ENCODE assay signal across 21 mouse cellular contexts in the genomic region with DNA sequence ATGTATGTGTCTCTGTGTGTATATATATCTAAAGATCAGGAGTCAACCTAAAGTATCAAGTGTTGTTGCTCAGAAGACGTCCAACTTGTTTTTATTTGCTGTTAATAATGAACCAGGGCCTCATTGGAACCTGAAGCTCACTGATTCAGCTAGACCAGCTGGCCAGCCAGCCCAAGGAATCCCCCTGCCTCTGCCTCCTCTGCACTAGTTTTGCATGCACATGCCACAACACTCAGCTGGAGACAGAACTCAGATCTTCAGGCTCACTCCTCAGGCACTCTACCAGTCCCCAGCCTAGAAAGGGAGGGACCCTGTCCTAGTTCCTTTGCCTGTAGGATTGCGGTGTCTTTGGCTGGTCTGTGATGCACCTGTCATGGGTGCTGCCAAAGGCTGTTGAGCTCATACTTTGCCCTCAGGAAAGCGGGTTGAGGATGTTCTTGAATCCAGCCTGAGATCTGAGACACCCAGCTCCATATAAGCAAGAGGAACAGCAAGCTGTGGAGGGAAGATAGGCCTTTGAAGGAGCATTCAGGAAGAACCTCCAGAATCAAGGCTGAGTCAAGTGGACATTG.
"Had no signal": no experiment of that assay in that cellular context is flagged by ENCODE, and none has a peak within 500 bp of the region (broad histone marks: within the 10 kb centered on the region; RNA-seq: fewer than 3 reads in every experiment).

No protein-coding gene starts in this region.

- H3K27ac ChIP-seq: limb, embryonic 12.5 days; limb, embryonic 15.5 days; liver, embryonic 15.5 days; lung, embryonic 15.5 days; macrophage; midbrain, embryonic 12.5 days had no signal

- H3K4me1 ChIP-seq: liver, embryonic 15.5 days; lung, embryonic 15.5 days; midbrain, embryonic 12.5 days had no signal

- ATAC-seq: intestine, embryonic 16.5 days; midbrain, embryonic 16.5 days had no signal

- DNase-seq: kidney, adult 18-20 months; kidney, adult 9 months; kidney, postnatal 14 days; kidney, postnatal 4 days; left cerebral cortex, postnatal 4 days; lung, adult 18-20 months; lung, postnatal 10 days; right cerebral cortex, adult 18-20 months; right cerebral cortex, postnatal 14 days; right cerebral cortex, postnatal 4 days; thymus, adult 2 months had no signal

- H3K9ac ChIP-seq: limb, embryonic 12.5 days; limb, embryonic 15.5 days; liver, embryonic 15.5 days; lung, embryonic 15.5 days; midbrain, embryonic 12.5 days had no signal

- H3K27me3 ChIP-seq: limb, embryonic 12.5 days; limb, embryonic 15.5 days; liver, embryonic 15.5 days; lung, embryonic 15.5 days; midbrain, embryonic 12.5 days had no signal

- H3K4me3 ChIP-seq: limb, embryonic 12.5 days; limb, embryonic 15.5 days; liver, embryonic 15.5 days; lung, embryonic 15.5 days; midbrain, embryonic 12.5 days; myocyte had no signal

- H3K9me3 ChIP-seq: limb, embryonic 15.5 days; liver, embryonic 15.5 days; lung, embryonic 15.5 days; midbrain, embryonic 12.5 days had no signal

- H3K4me2 ChIP-seq: limb, embryonic 12.5 days; limb, embryonic 15.5 days; liver, embryonic 11.5 days; liver, embryonic 15.5 days; lung, embryonic 15.5 days; midbrain, embryonic 12.5 days had no signal

- H3K36me3 ChIP-seq: limb, embryonic 12.5 days; limb, embryonic 15.5 days; liver, embryonic 15.5 days; lung, embryonic 15.5 days; midbrain, embryonic 12.5 days had no signal
